Mouse (Mus musculus) neural tube, embryonic 11.5 days (tissue): ENCODE measurements around the gene Tmem245. TPM values are rescaled to one million over a fixed set of nuclear protein-coding genes. Genes with fewer than 3 reads are reported as not detected.

Experiments used
- ATAC-seq: fragments of 200-750 bp; cut with Nextera tagmentation; 2 replicates; pipeline ENCODE4 v1.8.0; 2017; ENCODE audit warnings: moderate number of reproducible peaks, mild to moderate bottlenecking, moderate TSS enrichment, moderate library complexity; ENCODE audit not compliant: insufficient read depth, low FRiP score, low TSS enrichment
- DNase-seq: peaks from one replicate; pipeline ENCODE4 v3.0.0-alpha.2; 2015; ENCODE audit warnings: low spot score
- H3K27ac ChIP-seq: fragments of 300-500 bp; sonication (generic); 2 replicates; pipeline ENCODE4 v1.5.1; 2014; ENCODE audit warnings: low read depth, mild to moderate bottlenecking, low read length
- H3K27me3 ChIP-seq: fragments of 300-500 bp; sonication (generic); 2 replicates; pipeline ENCODE4 v1.6.1; 2014; ENCODE audit warnings: mild to moderate bottlenecking, low read length, mixed read lengths; ENCODE audit not compliant: control insufficient read depth, insufficient read depth
- H3K36me3 ChIP-seq: fragments of 300-500 bp; sonication (generic); 2 replicates; pipeline ENCODE4 v1.6.1; 2014; ENCODE audit warnings: mild to moderate bottlenecking, low read length, moderate library complexity, mixed read lengths; ENCODE audit not compliant: control insufficient read depth, insufficient read depth
- H3K4me1 ChIP-seq: fragments of 300-500 bp; sonication (generic); 2 replicates; pipeline ENCODE4 v1.6.1; 2014; ENCODE audit warnings: low read length, mixed read lengths; ENCODE audit not compliant: control insufficient read depth, insufficient read depth
- H3K4me2 ChIP-seq: fragments of 300-500 bp; sonication (generic); 2 replicates; pipeline ENCODE4 v1.6.1; 2014; ENCODE audit warnings: low read depth, mild to moderate bottlenecking, moderate library complexity
- H3K4me3 ChIP-seq: fragments of 300-500 bp; sonication (generic); 2 replicates; pipeline ENCODE4 v1.5.1; 2014; ENCODE audit warnings: low read depth, low read length
- H3K9ac ChIP-seq: fragments of 300-500 bp; sonication (generic); 2 replicates; pipeline ENCODE4 v1.6.1; 2014; ENCODE audit warnings: mild to moderate bottlenecking, low read length
- H3K9me3 ChIP-seq: fragments of 300-500 bp; sonication (generic); 2 replicates; pipeline ENCODE4 v1.6.1; 2016; ENCODE audit warnings: low read length; ENCODE audit not compliant: control insufficient read depth
- WGBS: fragments of 180-500 bp; shearing (Covaris S2); extraction: QIAGEN DNeasy Blood & Tissue Kit; methylation state at CpG from one replicate; pipeline ENCODE4 v1.1.7; 2014; 5-methylcytosine and 5-hydroxymethylcytosine counted together
- polyA plus RNA-seq: library from polyadenylated mRNA; unstranded; fragments of >200 nt; fragmentation: Nextera tagmentation; extraction: Ambion mirVana; gene quantifications from 2 replicates; pipeline ENCODE4 v1.2.1, GENCODE M21; 2014

Gene Tmem245
- 7.9 and 9.2 TPM in 2 replicates for polyA plus RNA-seq

DNA sequence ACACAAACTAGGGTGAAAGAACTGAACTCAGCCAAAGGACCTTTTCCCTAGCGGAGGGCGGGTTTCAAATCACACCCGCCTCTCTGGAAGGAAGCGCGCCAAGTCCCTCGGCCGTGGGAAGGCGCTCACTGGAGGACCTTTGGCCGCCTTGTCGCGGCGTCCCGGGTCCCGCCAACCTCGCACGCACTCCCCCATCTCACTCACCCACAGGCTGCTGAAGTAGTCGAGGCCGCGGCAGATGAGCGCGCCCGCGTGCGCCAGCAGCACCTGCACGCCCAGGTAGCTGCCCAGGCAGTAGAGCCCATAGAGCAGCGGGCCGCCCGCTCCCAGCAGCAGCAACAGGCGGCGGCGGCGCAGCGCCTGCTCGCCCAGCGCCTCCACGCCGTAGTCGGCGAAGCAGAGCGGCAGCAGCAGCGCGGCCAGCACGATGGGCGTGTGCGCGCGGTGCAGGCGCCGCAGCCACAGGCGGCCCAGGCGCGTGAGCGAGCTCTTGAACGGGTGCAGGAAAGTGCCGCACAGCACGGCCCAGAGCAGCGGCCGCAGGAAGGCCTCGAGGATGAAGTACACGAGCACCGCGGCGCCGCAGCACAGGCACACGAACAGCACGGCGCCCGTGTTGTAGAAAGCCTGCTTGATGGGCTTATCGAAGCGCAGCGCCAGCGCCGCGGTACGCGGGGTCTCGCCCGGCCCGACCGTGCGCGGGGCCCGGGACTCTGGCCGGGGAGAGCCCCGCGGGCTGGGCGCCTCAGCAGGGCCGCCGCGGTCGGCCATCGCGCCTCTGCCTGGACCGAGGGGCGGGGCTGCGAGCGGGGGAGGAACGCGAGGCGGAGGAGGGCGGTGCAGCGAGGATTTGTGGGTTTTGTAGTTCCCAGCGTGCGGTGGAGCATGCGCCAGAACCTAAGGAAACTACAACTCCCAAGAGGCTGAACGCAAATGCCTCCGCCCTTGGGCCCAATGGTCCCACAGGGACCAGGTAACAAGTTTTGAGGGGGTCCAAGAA is at the start of gene Tmem245:
Gene Tmem245 (minus strand): TSS at position 797 of the 1,000 bp plus-strand sequence.
- Histone ChIP-seq H3K4me3 (peak within 1 kb of the TSS; percentile 85), H3K27ac (peak within 1 kb of the TSS; percentile 68), H3K9me3 (no peaks in the 10 kb centered on the region), H3K4me1 (peaks cover 5% of the 10 kb centered on the region), H3K9ac (peak within 1 kb of the TSS; percentile 91), H3K4me2 (peak within 1 kb of the TSS; percentile 95), H3K36me3 (no peaks in the 10 kb centered on the region), H3K27me3 (no peaks in the 10 kb centered on the region)
- DNase-seq, result peak; percentile 95
- WGBS, result under 1% methylated on average over 105 of the region's 107 CpGs
- peak; percentile 95 for ATAC-seq

GRCm38 (mm10) chr4:56993331-56993730 is 46.1 kb upstream of the Tmem245 start:
- no peak for ATAC-seq
- H3K36me3 ChIP-seq, result no peaks in the 10 kb centered on the region
- no peak overlapping the region for H3K9ac ChIP-seq
- 89% methylated on average over 7 of the region's 7 CpGs for WGBS
- no peaks in the 10 kb centered on the region for H3K9me3 ChIP-seq
- no peak for DNase-seq
- H3K4me3 ChIP-seq, result no peak overlapping the region
- H3K4me1 ChIP-seq, result no peaks in the 10 kb centered on the region; the same call in 1 of the 2 replicates
- no peak overlapping the region for H3K4me2 ChIP-seq
- H3K27me3 ChIP-seq, result peaks cover 13% of the 10 kb centered on the region; the same call in 1 of the 2 replicates
- no peak overlapping the region for H3K27ac ChIP-seq

DNA sequence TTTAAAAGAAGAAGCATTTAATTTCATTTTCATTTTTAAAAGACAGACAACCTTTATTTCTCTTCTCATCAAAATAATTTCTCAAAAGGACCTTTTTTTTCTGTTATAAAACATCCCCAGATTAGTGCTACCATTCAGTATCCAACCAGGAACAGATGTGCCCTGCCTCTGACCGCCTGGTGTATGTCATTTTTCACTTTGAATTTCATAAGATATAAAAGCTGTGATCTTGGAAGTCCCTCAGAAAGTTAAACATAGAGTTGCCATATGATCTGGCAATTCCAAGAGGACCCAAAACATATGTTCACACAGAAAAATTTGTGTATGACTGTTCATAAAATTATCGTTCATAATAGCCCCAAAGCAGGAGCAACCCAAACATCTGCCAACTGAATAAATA is 44.7 kb upstream of the Tmem245 start:
- WGBS, result 86% methylated on average over 2 of the region's 2 CpGs
- ATAC-seq (no peak), DNase-seq (no peak)
- Histone ChIP-seq H3K27me3 (peaks cover 13% of the 10 kb centered on the region; the same call in 1 of the 2 replicates), H3K4me3 (no peak overlapping the region), H3K36me3 (no peaks in the 10 kb centered on the region), H3K9me3 (no peaks in the 10 kb centered on the region), H3K27ac (no peak overlapping the region), H3K4me2 (no peak overlapping the region), H3K4me1 (no peaks in the 10 kb centered on the region; the same call in 1 of the 2 replicates), H3K9ac (no peak overlapping the region)

- peak within 1 kb of the TSS; percentile 95 for H3K4me2 ChIP-seq
- no peaks in the 10 kb centered on the region; the same call in 1 of the 2 replicates for H3K4me1 ChIP-seq
- DNase-seq, result peak; percentile 60
- no peaks in the 10 kb centered on the region for H3K36me3 ChIP-seq
- peak within 1 kb of the TSS; percentile 75 for H3K4me3 ChIP-seq
- peak within 1 kb of the TSS; percentile 75 for H3K9ac ChIP-seq
- peak; percentile 85 for ATAC-seq
- peaks cover 13% of the 10 kb centered on the region; the same call in 1 of the 2 replicates for H3K27me3 ChIP-seq
- WGBS, result 0% methylated on average over 25 of the region's 44 CpGs
- H3K27ac ChIP-seq, result 0 out of 2 replicates have a peak within 1 kb of the TSS, but pooled peaks have one; percentile 42
- no peaks in the 10 kb centered on the region for H3K9me3 ChIP-seq
Observed at GRCm38 (mm10) chr4:56990215-56990584, 43.0 kb upstream of the Tmem245 start, which contains the start of gene Frrs1l. TSS of gene Frrs1l (minus strand) at chr4:56990391.

DNA sequence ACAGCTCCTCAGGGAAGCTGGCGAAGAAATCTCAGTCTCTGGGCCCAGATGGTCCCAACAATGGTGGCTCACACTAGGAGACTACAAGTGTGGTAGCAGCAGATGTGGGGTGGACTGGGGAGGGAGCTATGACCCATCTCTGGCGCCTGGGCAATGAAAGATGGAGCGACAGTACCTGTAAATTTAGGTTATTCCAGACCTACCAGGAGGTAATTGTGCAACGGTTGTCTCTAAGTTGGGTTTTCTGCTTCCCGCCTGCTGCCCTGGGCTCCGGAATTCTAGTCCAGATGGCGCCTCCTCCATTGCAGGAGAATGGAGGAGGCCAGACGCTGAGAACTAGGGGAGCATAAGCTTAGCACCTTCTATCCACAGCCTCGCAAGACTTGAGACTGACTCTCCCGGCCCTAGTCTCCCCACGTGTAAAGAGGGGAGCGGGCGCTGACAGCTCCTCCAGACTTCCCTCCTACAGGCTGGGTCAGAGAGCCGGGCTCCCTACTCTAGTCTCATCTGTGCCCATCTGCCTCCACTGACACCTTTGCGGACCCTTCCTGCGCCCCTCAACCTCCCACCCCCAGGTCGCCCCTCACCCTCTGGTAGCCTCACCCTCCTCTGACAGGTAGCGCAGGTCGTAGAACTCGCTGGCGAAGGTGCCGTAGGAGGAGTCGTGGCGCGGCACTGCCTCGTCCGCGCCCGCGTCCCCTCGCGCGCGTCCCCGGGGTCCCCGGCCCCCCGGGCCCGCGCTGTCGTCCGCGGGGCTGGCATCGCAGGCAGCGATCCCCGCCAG is 42.4 kb upstream of the Tmem245 start:
- DNase-seq, result peak; percentile 45
- Histone ChIP-seq H3K9me3 (no peaks in the 10 kb centered on the region), H3K4me2 (peak overlapping the region; percentile 95), H3K4me1 (no peaks in the 10 kb centered on the region; the same call in 1 of the 2 replicates), H3K36me3 (no peaks in the 10 kb centered on the region), H3K27me3 (peaks cover 13% of the 10 kb centered on the region; the same call in 1 of the 2 replicates), H3K4me3 (peak overlapping the region; percentile 75), H3K9ac (peak overlapping the region; percentile 75), H3K27ac (0 out of 2 replicates have a peak overlapping the region, but pooled peaks have one; percentile 42)
- WGBS, result under 1% methylated on average over 41 of the region's 45 CpGs
- peak; percentile 80 for ATAC-seq

- Histone ChIP-seq H3K9me3 (no peaks in the 10 kb centered on the region), H3K9ac (no peak overlapping the region), H3K4me1 (no peaks in the 10 kb centered on the region), H3K36me3 (no peaks in the 10 kb centered on the region), H3K27me3 (no peaks in the 10 kb centered on the region), H3K4me2 (no peak overlapping the region), H3K4me3 (no peak overlapping the region), H3K27ac (no peak overlapping the region)
- DNase-seq (no peak), ATAC-seq (no peak)
- 65% methylated on average over 7 of the region's 7 CpGs for WGBS
Observed at GRCm38 (mm10) chr4:56965586-56966179, 18.4 kb upstream of the Tmem245 start.

GRCm38 (mm10) chr4:56963687-56964086 is 16.4 kb upstream of the Tmem245 start:
- WGBS, result 92% methylated on average over 6 of the region's 6 CpGs
- no peaks in the 10 kb centered on the region for H3K36me3 ChIP-seq
- no peak for DNase-seq
- no peak for ATAC-seq
- H3K4me3 ChIP-seq, result no peak overlapping the region
- H3K27ac ChIP-seq, result no peak overlapping the region
- H3K9me3 ChIP-seq, result no peaks in the 10 kb centered on the region
- H3K4me1 ChIP-seq, result no peaks in the 10 kb centered on the region
- H3K9ac ChIP-seq, result no peak overlapping the region
- no peaks in the 10 kb centered on the region for H3K27me3 ChIP-seq
- H3K4me2 ChIP-seq, result no peak overlapping the region

DNA sequence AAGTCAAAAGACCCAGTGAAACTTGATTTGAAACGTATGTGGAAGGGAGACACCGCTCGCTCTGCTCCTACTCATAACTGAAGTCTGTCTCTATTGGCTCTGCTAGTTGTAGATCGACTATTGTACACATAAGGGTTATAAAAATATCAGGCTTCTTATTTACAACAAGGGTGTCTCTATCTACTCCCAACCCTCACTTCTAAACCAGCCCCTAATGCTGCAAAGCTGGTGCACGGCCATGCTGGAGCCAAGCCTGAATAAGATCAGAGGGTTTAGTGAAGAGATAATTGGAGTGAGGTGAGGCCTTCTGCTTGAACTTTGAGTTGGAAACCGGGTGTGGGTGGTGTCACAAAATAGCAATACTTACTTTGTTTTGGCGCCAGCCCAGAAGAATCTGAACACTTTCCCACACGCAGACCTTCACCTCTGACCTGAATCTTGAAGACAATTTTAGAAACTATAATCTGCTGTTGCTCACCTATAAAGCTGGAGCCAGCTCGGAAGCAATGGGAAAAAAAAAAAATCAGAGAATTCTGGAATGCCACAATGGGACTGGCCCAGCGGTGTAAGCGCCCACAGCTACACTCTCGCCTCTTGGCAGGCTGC is 14.2 kb upstream of the Tmem245 start:
- no peaks in the 10 kb centered on the region for H3K36me3 ChIP-seq
- WGBS, result 87% methylated on average over 12 of the region's 12 CpGs
- H3K4me1 ChIP-seq, result no peaks in the 10 kb centered on the region
- H3K9me3 ChIP-seq, result no peaks in the 10 kb centered on the region
- no peaks in the 10 kb centered on the region for H3K27me3 ChIP-seq
- DNase-seq (no peak), ATAC-seq (no peak)
- H3K27ac ChIP-seq, result no peak overlapping the region
- no peak overlapping the region for H3K9ac ChIP-seq
- H3K4me2 ChIP-seq, result no peak overlapping the region
- no peak overlapping the region for H3K4me3 ChIP-seq
